Mouse (Mus musculus): ENCODE data around the gene Slc8a1.

DNA sequence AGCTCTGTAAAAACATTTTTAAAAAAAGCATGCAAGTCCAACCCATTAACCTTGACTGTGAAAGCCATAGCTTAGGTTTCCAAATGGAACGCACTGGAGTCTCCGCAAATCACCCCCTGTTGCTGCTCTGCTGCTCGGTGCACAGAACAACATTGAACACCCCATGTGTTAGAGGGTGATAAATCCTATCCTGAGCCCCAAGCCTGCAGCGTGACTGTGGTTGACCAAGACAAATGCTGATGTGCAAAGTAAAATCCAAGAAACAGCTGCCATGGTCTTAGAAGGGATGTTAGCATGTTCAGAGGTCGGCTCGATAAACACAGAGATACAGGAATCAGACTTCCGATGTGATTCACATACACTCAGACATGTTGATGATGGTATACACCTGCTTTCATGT is 346.7 kb downstream of the Slc8a1 start:
- no peak for TF ChIP-seq POLR2A (IDR thresholded peaks at IDR 0.05; ENCODE audit: borderline replicate concordance, extremely low read depth, insufficient read depth, insufficient read length, poor library complexity, severe bottlenecking)
- no peak for TF ChIP-seq CTCF (IDR thresholded peaks at IDR 0.05; ENCODE audit: borderline replicate concordance, extremely low read depth, insufficient read depth, insufficient read length)

All from brain, embryonic 14.5 days (tissue).